Mouse (Mus musculus): ENCODE results near the gene Fgf15. TPM values are rescaled to one million over a fixed set of nuclear protein-coding genes. Genes with fewer than 3 reads are reported as not detected.

Fgf15 gene
- polyA plus RNA-seq, 1 experiment = not detected

- peaks cover 20% of the 10 kb centered on the region for H3K79me2 ChIP-seq (ENCODE audit: control insufficient read depth, insufficient read depth)
- H3K27me3 ChIP-seq (ENCODE audit: control insufficient read depth, insufficient read depth, insufficient read length) = no peaks in the 10 kb centered on the region
- no peaks in the 10 kb centered on the region for H3K36me3 ChIP-seq (ENCODE audit: control insufficient read depth, insufficient read depth)
- H3K4me2 ChIP-seq (ENCODE audit: low read depth) = peak overlapping the region; percentile 95
- TF ChIP-seq REST (IDR thresholded peaks at IDR 0.05; ENCODE audit: insufficient read depth, insufficient read length) (no peak), POLR2AphosphoS2 (IDR thresholded peaks at IDR 0.05; ENCODE audit: insufficient read length, low read depth) (no peak), CEBPB (IDR thresholded peaks at IDR 0.05; ENCODE audit: insufficient read depth, poor library complexity, severe bottlenecking) (no peak), MYOG (IDR thresholded peaks at IDR 0.05; ENCODE audit: control insufficient read depth in 1 of 3, insufficient read depth in 1 of 3, insufficient read length in 2 of 3, low read depth in 2 of 3) (no peak), POLR2A (IDR thresholded peaks at IDR 0.05; ENCODE audit: insufficient read length, low read depth) (no peak), USF1 (IDR thresholded peaks at IDR 0.05; ENCODE audit: low read depth) (no peak), TCF3 (IDR thresholded peaks at IDR 0.05; ENCODE audit: insufficient read length, low read depth) (no peak), TCF12 (IDR thresholded peaks at IDR 0.05; ENCODE audit: insufficient read depth, poor library complexity, severe bottlenecking) (no peak), E2F4 (IDR thresholded peaks at IDR 0.05; ENCODE audit: insufficient read depth) (no peak), MAX (IDR thresholded peaks at IDR 0.05; ENCODE audit: low read depth) (no peak), MYOD1 (IDR thresholded peaks at IDR 0.05; ENCODE audit: control insufficient read depth in 1 of 3, insufficient read length in 2 of 3, low read depth in 2 of 3) (no peak), SRF (IDR thresholded peaks at IDR 0.05; ENCODE audit: control insufficient read depth, insufficient read length, low read depth) (no peak)
- no peak overlapping the region for H3ac ChIP-seq (ENCODE audit: control insufficient read depth, insufficient read length)
- peak overlapping the region; percentile 71 for H3K4me3 ChIP-seq
Measured at GRCm38 (mm10) chr7:144942071-144942743, 45.9 kb downstream of the Fgf15 start.

GRCm38 (mm10) chr7:144942744-144943135 is 46.4 kb downstream of the Fgf15 start:
- H3K4me3 ChIP-seq = peak overlapping the region; percentile 71
- H3K79me2 ChIP-seq (ENCODE audit: control insufficient read depth, insufficient read depth) = peaks cover 15% of the 10 kb centered on the region
- TF ChIP-seq MAX (IDR thresholded peaks at IDR 0.05; ENCODE audit: low read depth) (no peak), E2F4 (IDR thresholded peaks at IDR 0.05; ENCODE audit: insufficient read depth) (no peak), REST (IDR thresholded peaks at IDR 0.05; ENCODE audit: insufficient read depth, insufficient read length) (no peak), TCF3 (IDR thresholded peaks at IDR 0.05; ENCODE audit: insufficient read length, low read depth) (no peak), MYOG (IDR thresholded peaks at IDR 0.05; ENCODE audit: control insufficient read depth in 1 of 3, insufficient read depth in 1 of 3, insufficient read length in 2 of 3, low read depth in 2 of 3) (no peak), POLR2AphosphoS2 (IDR thresholded peaks at IDR 0.05; ENCODE audit: insufficient read length, low read depth) (no peak), TCF12 (IDR thresholded peaks at IDR 0.05; ENCODE audit: insufficient read depth, poor library complexity, severe bottlenecking) (no peak)
- H3ac ChIP-seq (ENCODE audit: control insufficient read depth, insufficient read length) = no peak overlapping the region
- H3K4me2 ChIP-seq (ENCODE audit: low read depth) = peak overlapping the region; percentile 95
- no peaks in the 10 kb centered on the region for H3K36me3 ChIP-seq (ENCODE audit: control insufficient read depth, insufficient read depth)
- no peaks in the 10 kb centered on the region for H3K27me3 ChIP-seq (ENCODE audit: control insufficient read depth, insufficient read depth, insufficient read length)

GRCm38 (mm10) chr7:144943254-144943653 is 46.9 kb downstream of the Fgf15 start:
- no peaks in the 10 kb centered on the region for H3K27me3 ChIP-seq (ENCODE audit: control insufficient read depth, insufficient read depth, insufficient read length)
- TF ChIP-seq POLR2A (IDR thresholded peaks at IDR 0.05; ENCODE audit: insufficient read length, low read depth) = peak; percentile 18
- no peak for TF ChIP-seq CEBPB (IDR thresholded peaks at IDR 0.05; ENCODE audit: insufficient read depth, poor library complexity, severe bottlenecking)
- no peak for TF ChIP-seq SRF (IDR thresholded peaks at IDR 0.05; ENCODE audit: control insufficient read depth, insufficient read length, low read depth)
- peak; percentile 12 for TF ChIP-seq TCF3 (IDR thresholded peaks at IDR 0.05; ENCODE audit: insufficient read length, low read depth)
- TF ChIP-seq MAX (IDR thresholded peaks at IDR 0.05; ENCODE audit: low read depth) = peak; percentile 65
- TF ChIP-seq USF1 (IDR thresholded peaks at IDR 0.05; ENCODE audit: low read depth) = peak; percentile 67
- TF ChIP-seq MYOD1 (IDR thresholded peaks at IDR 0.05; ENCODE audit: control insufficient read depth in 1 of 3, insufficient read length in 2 of 3, low read depth in 2 of 3) = peak in 1 of 3 experiments; percentile 74
- peak in 2 of 3 experiments; percentile 46 to 81 for TF ChIP-seq MYOG (IDR thresholded peaks at IDR 0.05; ENCODE audit: control insufficient read depth in 1 of 3, insufficient read depth in 1 of 3, insufficient read length in 2 of 3, low read depth in 2 of 3)
- no peaks in the 10 kb centered on the region for H3K36me3 ChIP-seq (ENCODE audit: control insufficient read depth, insufficient read depth)
- H3K79me2 ChIP-seq (ENCODE audit: control insufficient read depth, insufficient read depth) = peaks cover 11% of the 10 kb centered on the region
- H3K4me2 ChIP-seq (ENCODE audit: low read depth) = peak overlapping the region; percentile 95
- no peak overlapping the region for H3ac ChIP-seq (ENCODE audit: control insufficient read depth, insufficient read length)
- peak overlapping the region; percentile 71 for H3K4me3 ChIP-seq

Other genes with a start within 250 kb of the Fgf15 start
- gene Ano1, start 144.6 kb upstream of the Fgf15 start, polyA plus RNA-seq (2012; fragmentation: generic; extraction: Trizol) = 2.2 TPM
- not detected for gene Fgf3, start 58.4 kb upstream of the Fgf15 start, polyA plus RNA-seq (2012; fragmentation: generic; extraction: Trizol)
- gene Fgf4, start 49.2 kb upstream of the Fgf15 start, polyA plus RNA-seq (2012; fragmentation: generic; extraction: Trizol) = not detected
- gene LTO1, start 18.6 kb downstream of the Fgf15 start, polyA plus RNA-seq (2012; fragmentation: generic; extraction: Trizol) = 15.4 TPM
- 36.6 TPM for gene Ccnd1, start 43.4 kb downstream of the Fgf15 start, polyA plus RNA-seq (2012; fragmentation: generic; extraction: Trizol)